Mouse (Mus musculus): ENCODE data around the gene Snrnp25.
A peak's percentile ranks its signal among the peaks of the same experiment; 100 is the strongest.

Gene Snrnp25

GRCm38 (mm10) chr11:32195867-32196540 lies 9.2 kb upstream of the Snrnp25 start:
- peak; percentile 45 for DNase-seq

DNA sequence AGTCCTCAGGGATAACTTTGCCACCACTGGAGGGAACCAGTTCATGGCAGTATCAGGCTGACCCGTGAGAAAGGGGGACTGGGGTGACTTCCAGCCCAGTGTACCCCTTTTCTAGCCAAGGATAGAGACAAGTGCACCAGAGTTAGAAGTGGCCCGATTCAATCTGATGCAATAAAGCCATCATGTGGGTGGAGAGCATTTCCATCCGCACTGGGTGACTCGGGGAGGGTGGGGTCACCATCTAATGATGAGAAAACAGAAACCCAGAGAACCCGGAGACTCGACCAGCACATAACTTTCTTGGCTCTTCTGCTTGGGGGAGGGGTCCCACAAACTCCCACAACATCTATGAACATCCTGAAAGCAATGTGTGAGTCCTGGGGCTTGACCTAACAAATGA lies 8.5 kb upstream of the Snrnp25 start:
- no peak for DNase-seq

- no peak for DNase-seq
Observed at GRCm38 (mm10) chr11:32197766-32198165, 7.4 kb upstream of the Snrnp25 start.

DNA sequence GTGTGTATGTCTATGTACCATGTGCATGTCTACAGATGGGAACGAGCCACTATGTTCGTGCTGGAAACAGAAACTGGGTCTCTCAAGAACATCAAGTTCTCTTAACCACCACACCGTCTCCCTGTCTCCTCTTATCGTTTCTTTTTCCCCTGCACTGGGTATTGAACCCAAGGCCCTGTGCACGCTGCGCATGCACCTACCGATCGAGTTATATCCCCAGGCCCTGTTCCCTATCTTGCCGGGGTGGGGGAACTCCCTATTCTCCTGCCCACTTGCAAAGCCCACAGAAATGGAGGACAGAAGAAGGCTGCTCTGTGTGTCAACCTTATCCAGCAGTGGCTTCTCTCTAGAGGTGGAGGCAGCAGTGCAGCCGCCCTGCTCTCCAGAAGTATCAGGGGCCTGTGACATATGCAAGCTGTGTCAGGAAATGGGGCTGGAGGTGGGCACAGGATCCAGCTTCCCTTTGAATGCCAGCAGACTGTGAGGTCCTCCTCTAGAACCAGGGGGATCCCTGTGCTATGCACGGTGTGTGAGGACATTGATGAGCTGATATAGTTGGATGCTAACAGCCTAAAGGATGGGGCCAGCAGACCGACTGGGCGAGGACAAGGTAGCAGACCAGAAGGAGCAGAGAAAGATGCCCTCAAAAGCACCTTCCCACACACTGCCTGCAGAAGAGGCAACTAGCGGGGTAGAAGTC lies 6.8 kb upstream of the Snrnp25 start:
- peak; percentile 24 for DNase-seq

- DNase-seq, result peak; percentile 60
Observed at GRCm38 (mm10) chr11:32199230-32199629, 6.0 kb upstream of the Snrnp25 start.

GRCm38 (mm10) chr11:32200075-32200601 lies 5.1 kb upstream of the Snrnp25 start, which contains the start of gene Il9r:
Gene Il9r (minus strand): TSS chr11:32200279.
- DNase-seq, result peak; percentile 79

GRCm38 (mm10) chr11:32200992-32201391 lies 4.2 kb upstream of the Snrnp25 start:
- DNase-seq, result peak; percentile 41

DNA sequence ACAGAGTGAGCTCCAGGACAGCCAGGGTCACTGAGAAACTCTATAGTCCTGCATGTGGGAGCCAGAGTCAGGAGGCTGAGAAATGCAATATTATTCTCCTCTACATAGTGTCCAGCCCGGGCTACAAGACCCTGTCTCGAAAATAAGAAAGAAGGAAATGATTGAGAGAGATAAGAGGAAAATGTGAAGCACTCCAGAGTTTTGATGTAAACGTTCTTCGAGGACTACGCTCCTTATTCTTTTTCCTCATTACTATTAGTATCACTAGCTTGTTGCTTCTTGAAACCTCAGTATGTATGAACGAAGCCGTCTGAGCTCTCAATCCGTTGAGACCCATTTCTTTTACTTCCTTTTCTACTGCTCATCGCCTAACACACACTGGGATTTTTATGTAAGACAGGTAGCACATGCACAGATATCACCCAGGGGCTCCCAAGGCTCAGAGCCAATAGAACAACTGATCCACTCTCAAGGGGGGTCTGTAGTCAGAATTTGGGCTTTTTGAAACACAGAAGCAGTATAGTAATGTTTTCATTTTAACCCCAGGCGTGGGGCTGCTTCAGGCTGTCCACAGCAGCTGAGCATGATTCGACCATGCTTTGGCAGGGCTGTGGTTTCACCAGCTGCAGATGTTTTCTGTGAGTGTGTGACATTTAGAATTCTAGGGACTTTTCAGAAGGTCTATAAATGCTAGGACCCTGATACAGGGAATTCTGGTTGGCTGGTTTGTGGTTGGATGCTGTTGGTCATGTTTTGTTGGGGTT lies 3.1 kb upstream of the Snrnp25 start:
- peak; percentile 23 for DNase-seq

- DNase-seq, result no peak
Observed at GRCm38 (mm10) chr11:32210623-32211022, 5.4 kb downstream of the Snrnp25 start.

DNA sequence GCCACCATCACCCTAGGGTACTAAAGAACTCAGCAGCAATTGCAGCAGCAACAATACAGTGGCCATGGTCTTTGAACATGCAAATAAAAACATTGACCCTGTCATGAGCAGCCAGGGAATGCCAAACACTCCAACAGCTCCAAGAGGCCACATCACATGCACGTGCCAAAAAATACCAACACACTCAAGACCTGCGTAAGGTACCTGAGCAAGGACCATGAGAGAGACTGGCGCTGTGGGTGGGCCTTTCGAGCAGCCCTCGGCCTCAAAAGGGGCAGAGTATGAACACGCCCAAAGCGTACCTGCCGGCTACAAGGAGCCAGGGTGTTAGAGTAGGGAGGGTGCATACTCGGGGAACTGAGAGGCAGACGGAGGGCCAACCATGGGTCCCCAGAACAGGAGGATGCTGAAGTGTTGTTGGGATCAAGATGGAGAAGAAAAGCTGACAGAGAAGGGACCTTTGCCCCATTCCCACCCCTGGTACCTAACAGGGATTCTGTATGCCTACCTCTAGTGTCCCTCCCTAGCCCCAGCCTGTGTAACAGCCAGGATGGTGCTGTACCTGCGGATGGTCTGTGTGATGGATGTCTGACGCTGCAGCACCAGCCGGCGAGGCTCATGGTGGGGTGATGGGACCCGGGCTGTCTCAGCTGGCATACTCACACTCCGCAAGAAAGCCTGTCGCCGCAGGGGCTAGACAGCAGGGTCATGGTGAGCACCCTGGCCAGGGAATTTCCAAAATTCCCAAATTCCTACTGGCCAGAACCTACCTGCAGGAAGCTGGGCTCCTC lies 10.4 kb downstream of the Snrnp25 start:
- DNase-seq, result no peak

GRCm38 (mm10) chr11:32216851-32217250 lies 11.6 kb downstream of the Snrnp25 start:
- peak; percentile 66 for DNase-seq

DNA sequence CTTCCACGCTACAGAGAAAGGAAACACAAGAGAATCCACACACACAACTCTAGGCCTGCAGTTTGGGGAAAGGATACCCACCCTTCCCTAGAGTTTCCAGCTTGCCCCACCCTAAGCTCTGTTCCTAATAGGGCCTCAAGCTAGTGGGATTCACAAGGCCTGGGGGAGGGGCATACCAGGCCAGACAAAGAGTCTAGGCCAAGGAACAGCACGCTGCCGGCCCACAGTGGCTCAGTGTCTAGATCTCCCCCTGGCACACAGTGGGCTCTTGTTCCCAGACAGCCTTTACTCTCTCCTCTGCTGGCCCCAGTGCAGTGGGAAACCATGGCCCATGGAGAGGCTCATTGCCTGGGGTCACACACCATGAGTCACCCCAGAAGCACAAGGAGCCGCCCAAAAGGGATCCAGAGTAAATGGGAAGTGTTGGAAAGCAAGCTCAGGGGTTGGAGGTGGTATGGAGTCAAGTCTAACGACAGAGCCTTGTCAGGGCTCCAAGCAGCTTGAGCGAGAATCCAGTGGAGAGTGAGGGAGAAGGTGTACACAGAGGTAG lies 13.4 kb downstream of the Snrnp25 start:
- no peak for DNase-seq

DNA sequence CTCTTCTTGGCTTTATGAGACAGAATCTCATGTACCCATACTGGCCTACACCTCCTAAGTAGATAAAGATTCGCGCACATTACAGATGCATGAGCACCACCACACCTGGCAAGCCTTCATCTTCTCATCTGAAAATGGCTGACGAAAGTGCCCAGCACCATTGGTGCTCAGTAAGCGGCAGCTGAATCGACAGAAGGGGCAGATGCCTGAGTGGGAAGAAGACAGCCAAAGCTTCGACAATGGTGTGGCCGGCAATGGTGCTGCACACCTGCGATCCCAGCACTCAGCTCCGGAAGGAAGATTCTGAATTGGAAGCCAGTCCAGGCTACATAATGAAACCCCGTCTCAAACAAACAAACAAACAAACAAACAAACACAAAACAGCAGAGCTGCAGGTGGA lies 14.1 kb downstream of the Snrnp25 start:
- no peak for DNase-seq

DNA sequence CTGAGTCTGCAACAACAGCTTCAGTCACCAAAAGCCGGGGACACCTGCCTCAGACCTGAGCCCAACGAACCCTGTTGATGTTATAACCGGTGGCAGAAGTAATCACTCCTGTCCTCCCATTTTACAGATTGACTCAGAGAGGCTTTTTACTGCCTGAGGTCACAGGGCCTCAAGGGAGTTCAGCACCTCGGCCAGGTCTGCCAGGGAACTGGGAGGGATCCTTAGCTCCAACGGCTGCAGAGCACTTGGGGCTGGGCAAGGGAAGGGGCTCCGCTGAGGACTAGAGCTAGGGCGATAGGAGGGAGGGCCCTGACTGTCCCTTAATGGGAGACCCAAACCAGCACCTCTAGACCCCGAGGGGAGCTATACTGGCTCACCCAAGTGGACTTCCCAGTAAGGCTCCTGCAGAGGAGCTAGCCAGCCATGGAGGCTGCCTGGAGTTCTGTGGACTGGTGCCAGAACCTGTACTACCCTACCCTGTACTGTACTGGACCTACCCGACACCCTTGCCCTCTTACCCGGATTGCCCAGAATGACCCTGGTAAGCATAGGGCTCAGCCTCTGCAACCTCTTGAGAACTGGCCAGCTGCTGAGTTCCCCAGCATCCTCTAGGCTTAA lies 15.5 kb downstream of the Snrnp25 start:
- DNase-seq, result no peak

- DNase-seq, result peak; percentile 23
Observed at GRCm38 (mm10) chr11:32221225-32221950, 16.2 kb downstream of the Snrnp25 start.

GRCm38 (mm10) chr11:32221951-32222409 lies 16.8 kb downstream of the Snrnp25 start, which contains the start of gene Rhbdf1:
Gene Rhbdf1 (minus strand): TSS chr11:32222300.
- no peak for DNase-seq

DNA sequence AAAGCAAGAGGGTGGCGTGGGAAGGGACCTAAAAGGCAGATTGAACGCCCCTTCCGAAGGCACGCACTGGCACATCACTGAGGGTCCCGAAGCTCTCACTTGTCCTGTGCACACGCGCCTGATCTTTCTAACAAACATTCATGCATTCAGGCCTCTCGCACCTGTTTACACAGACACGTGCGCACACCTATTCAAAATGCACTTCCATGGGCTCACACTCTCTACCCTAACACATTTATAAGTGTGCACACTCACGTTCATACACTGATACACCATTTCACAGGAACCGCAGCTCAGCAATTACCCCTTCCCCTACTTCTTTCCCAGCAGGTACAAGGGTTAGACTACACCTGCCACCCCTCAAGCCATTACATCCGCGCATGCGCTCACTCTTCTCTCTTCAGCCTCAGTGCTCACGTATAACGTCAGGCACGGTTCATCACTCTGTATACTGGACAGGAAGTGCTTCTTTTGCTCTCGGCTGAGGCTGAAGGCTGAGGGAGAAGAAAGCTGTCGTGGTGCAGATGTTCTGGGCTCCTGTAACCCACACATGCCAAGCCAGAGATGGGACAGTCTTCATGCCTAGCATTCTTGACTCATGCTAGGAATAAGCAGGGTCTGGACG lies 17.5 kb downstream of the Snrnp25 start:
- peak; percentile 15 for DNase-seq

- DNase-seq, result no peak
Observed at GRCm38 (mm10) chr11:32223297-32223967, 18.2 kb downstream of the Snrnp25 start.

- no peak for DNase-seq
Observed at GRCm38 (mm10) chr11:32224468-32225139, 19.4 kb downstream of the Snrnp25 start.

Measured in thymus, postnatal 25 days (tissue).